Mouse (Mus musculus) lung, postnatal 0 days (tissue): ENCODE measurements at regions not wholly inside any gene's neighbourhood (a gene's known extent, or its start where the extent isn't known, plus 50 kb on each side); places are given as distances from the start of the nearest gene placed in this dataset.

Experiments used
- ATAC-seq: fragments of 200-750 bp; cut with Nextera tagmentation; 2 replicates; pipeline ENCODE4 v1.8.0; 2017; ENCODE audit warnings: moderate library complexity
- DNase-seq: peaks from one replicate; pipeline ENCODE4 v3.0.0-alpha.2; 2016; ENCODE audit warnings: low spot score
- H3K27ac ChIP-seq: fragments of 300-500 bp; sonication (generic); 2 replicates; pipeline ENCODE4 v1.5.1; 2014; ENCODE audit warnings: antibody characterized with exemption, mild to moderate bottlenecking, low read length, mixed read lengths
- H3K27me3 ChIP-seq: fragments of 300-500 bp; sonication (generic); replicated peaks from 2 replicates; pipeline ENCODE4 v1.6.1; 2014; ENCODE audit warnings: low read length, mixed read lengths; ENCODE audit not compliant: insufficient read depth
- H3K36me3 ChIP-seq: fragments of 300-500 bp; sonication (generic); 2 replicates; pipeline ENCODE4 v1.6.1; 2014; ENCODE audit warnings: low read length, mixed read lengths; ENCODE audit not compliant: insufficient read depth
- H3K4me1 ChIP-seq: fragments of 300-500 bp; sonication (generic); 2 replicates; pipeline ENCODE4 v1.6.1; 2014; ENCODE audit warnings: antibody characterized with exemption, low read depth, low read length, mixed read lengths; ENCODE audit not compliant: insufficient read depth
- H3K4me2 ChIP-seq: fragments of 300-500 bp; sonication (generic); replicated peaks from 2 replicates; pipeline ENCODE4 v1.6.1; 2014; ENCODE audit warnings: low read depth, mild to moderate bottlenecking, low read length, moderate library complexity, mixed read lengths
- H3K4me3 ChIP-seq: fragments of 300-500 bp; sonication (generic); 2 replicates; pipeline ENCODE4 v1.5.1; 2014; ENCODE audit warnings: low read depth, low read length
- H3K9ac ChIP-seq: fragments of 300-500 bp; sonication (generic); replicated peaks from 2 replicates; pipeline ENCODE4 v1.6.1; 2014; ENCODE audit warnings: low read depth, mild to moderate bottlenecking
- H3K9me3 ChIP-seq: fragments of 300-500 bp; sonication (generic); 2 replicates; pipeline ENCODE4 v1.6.1; 2016; ENCODE audit warnings: low read length, mixed read lengths
- CTCF ChIP-seq: IDR thresholded peaks from 2 replicates; pipeline ENCODE4 v1.5.1; 2016; ENCODE audit warnings: antibody characterized with exemption, mild to moderate bottlenecking
- EP300 ChIP-seq: IDR thresholded peaks from 2 replicates; pipeline ENCODE4 v1.6.1; 2016; ENCODE audit warnings: antibody characterized with exemption, mild to moderate bottlenecking, control low read depth
- WGBS: fragments of 180-500 bp; shearing (Covaris S2); extraction: QIAGEN DNeasy Blood & Tissue Kit; methylation state at CpG from one replicate; pipeline ENCODE4 v1.1.7; 2014; 5-methylcytosine and 5-hydroxymethylcytosine counted together

DNA sequence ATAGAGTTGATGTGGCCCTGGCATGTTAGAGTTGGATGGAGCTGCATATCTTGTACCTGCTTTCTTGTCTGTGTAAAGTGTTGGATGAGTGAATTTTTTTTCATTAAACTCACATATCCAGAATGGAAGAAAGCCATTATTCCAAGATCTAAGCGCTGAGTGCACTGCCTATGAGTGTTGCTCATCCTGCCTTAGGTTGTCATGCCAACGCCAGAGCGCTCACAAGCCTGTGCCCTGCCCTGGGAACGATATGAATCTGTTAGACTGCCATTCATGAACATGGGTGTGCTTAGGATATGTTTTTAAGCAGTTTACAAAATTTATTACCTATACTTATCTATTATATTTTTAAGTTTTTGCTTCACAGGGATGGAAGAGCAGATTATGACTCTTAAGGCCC, 163.5 kb downstream of the Kcne4 start:
- WGBS: 81% methylated on average over 4 of the region's 4 CpGs
- no peak overlapping the region for H3K9ac ChIP-seq
- no peak for DNase-seq
- H3K4me2 ChIP-seq: no peak overlapping the region
- H3K27me3 ChIP-seq: no peaks in the 10 kb centered on the region
- ATAC-seq: no peak
- no peaks in the 10 kb centered on the region for H3K9me3 ChIP-seq
- H3K36me3 ChIP-seq: no peaks in the 10 kb centered on the region
- TF ChIP-seq EP300: no peak
- TF ChIP-seq CTCF: no peak
- H3K4me3 ChIP-seq: no peak overlapping the region
- H3K4me1 ChIP-seq: no peaks in the 10 kb centered on the region
- no peak overlapping the region for H3K27ac ChIP-seq
